Mouse (Mus musculus) urinary bladder, postnatal 10 days (tissue): ENCODE data around the gene Helb.
"Not testable (repeated sequence)": the region's sequence is repeated elsewhere in the genome, so short reads cannot be mapped to it uniquely, and the experiment has no call there.

ENCODE experiments used
- DNase-seq: peaks from one replicate; pipeline ENCODE4 v3.0.0; 2022; ENCODE audit warnings: low spot score

Gene Helb

DNA sequence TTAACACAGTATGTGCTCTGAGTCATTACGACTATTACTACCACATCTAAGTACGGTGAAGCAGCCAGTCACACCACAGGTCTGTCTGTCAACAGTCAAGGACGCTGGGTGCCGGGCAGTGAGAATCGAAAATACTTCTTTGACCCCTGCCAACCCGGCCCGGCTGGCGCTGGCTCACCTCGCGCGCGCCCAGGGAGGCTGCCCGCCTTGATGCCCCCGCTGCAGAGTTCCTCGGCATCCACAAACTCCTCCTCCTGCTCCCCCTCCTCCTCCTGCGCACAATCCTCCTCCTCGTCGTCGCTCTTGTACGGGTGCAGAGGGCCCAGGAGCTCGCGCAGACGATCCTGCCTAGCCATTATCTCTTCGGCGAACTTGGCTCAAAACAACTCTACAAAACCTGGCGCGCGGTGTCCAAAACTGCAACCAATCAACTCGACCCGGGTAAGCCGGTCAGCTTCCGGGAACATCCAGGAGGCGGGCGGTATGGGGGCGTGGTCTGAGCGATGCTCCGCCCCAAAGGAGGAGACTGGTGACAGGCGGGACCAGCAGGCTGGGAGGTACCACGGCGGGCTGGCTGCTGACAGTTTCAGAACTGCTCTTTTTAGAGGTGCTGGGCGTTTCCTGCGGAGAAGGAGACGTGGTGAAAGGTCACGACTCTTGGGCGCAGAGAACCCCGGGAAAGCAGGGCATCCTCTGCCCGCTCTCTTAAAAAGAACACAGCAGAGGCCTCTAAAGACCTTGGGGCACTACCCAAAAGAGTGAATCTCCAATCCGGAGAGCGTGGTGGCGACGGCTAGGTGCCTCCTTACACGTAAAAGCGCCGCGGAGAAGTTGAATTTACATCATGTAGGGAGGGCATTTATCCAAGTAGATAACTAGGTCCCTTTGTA lies at the start of gene Helb:
Helb (minus strand) TSS at position 481 of the 890 bp plus-strand sequence.
- DNase-seq, result peak; percentile 85

GRCm38 (mm10) chr10:120160533-120160932 lies 47.7 kb upstream of the Helb start:
- DNase-seq, result no peak

GRCm38 (mm10) chr10:120153911-120154310 lies 41.1 kb upstream of the Helb start:
- no peak for DNase-seq

DNA sequence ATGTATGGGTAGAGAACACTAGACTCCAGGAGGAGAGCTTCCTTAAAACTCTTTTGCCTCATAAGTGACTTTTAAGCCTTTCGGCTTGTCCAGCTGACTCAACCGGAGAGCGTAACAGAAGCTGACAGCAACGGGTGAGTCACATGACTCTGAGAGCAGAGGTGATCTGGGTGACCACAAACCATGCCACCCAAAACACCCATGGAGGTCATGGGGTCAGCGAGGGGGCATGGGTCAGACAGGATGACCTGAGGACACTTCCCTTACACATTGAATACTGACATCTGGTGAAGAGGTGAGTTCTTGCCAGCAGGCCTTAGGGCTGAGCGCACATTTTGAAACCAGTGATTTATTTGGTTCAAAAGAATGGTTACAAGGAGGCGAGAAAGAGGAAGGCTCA lies 38.9 kb upstream of the Helb start:
- DNase-seq, result no peak

- DNase-seq, result no peak
These were observed 28.2 kb upstream of the Helb start for GRCm38 (mm10) chr10:120140916-120141516.

GRCm38 (mm10) chr10:120140193-120140592 lies 27.4 kb upstream of the Helb start:
- DNase-seq, result no peak

- DNase-seq, result no peak
These were observed 23.3 kb upstream of the Helb start for GRCm38 (mm10) chr10:120136020-120136562.

DNA sequence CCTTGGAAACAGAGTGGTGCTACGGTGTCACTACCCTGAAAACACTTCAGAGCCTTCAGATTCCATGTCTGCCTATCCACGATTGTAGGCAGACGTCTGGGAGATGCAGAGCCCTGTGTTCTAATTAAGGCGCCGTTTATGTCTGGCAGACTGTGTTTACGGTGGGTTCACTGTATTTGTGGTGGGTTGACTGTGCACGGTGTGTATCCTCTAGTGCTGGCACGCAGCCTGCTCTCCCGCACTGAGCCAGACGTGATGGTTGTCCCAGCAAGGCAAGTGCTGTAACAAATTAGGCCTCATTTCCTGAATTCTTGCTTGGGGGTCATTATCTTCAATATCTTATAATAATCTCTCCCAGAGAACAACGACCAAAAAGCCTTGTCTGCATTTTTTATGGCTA lies 20.9 kb upstream of the Helb start:
- DNase-seq, result no peak

GRCm38 (mm10) chr10:120130621-120131020 lies 17.8 kb upstream of the Helb start:
- DNase-seq, result no peak

- DNase-seq, result no peak
These were observed 16.0 kb upstream of the Helb start for GRCm38 (mm10) chr10:120128601-120129277.

GRCm38 (mm10) chr10:120125465-120125857 lies 12.7 kb upstream of the Helb start:
- DNase-seq, result no peak

- DNase-seq, result peak; percentile 49
These were observed 12.1 kb upstream of the Helb start for GRCm38 (mm10) chr10:120124801-120125464.

GRCm38 (mm10) chr10:120123721-120124120 lies 10.9 kb upstream of the Helb start:
- DNase-seq, result no peak

DNA sequence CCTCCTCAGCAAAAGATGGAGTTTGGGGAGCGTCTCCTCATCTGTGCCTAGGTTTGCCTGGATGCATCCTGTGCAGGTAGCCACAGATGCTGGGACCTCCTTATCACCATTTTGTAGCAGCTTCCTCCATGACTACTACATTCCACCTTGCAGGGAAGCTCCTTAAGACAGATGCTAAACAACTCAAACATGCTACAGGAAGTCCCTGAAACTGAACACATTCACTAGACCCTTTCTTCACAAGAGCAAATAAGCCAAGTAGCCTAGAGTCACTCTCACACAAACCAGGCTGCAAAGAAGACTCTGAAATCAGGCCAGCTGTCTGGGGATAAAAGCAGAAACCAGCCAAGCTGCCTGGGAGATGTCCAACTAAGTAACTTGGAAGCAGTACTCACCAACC lies 2.5 kb upstream of the Helb start:
- no peak for DNase-seq

- no peak for DNase-seq
These were observed 1.7 kb upstream of the Helb start for GRCm38 (mm10) chr10:120114493-120114892.

DNA sequence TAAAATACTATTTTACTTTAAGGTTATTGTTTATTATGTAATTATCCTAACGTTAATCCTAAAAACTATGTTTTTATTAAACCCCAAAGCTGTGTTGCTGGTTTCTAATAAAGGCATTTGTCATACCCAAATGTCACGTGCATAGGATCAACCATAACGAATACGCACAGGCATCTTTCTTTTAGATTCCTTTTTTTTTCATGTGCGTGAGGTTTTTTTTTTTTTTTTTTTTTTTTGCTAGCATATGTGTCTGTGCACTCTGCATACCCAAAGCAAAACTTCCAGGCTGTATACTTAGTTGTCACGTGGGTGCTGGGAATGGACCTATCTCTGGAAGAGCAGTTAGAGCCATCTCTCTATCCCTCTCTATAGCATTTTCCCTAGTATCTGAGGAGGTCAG lies 1.2 kb upstream of the Helb start:
- no peak for DNase-seq

DNA sequence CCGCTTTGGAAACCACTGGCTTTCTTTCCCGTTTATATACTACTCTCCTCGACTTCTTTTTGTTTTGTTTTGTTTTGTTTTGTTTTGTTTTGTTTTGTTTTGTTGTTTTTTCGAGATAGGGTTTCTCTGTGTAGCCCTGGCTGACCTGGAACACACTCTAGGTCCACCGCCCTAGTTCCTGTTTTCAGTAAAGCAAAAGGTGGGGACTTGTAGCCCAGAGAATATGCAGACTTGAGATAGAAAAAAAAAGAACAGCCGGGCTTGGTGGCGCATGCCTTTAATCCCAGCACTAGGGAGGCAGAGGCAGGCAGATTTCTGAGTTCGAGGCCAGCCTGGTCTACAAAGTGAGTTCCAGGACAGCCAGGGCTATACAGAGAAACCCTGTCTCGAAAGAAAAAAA lies 695 bp upstream of the Helb start:
- DNase-seq, result not testable (repeated sequence)

DNA sequence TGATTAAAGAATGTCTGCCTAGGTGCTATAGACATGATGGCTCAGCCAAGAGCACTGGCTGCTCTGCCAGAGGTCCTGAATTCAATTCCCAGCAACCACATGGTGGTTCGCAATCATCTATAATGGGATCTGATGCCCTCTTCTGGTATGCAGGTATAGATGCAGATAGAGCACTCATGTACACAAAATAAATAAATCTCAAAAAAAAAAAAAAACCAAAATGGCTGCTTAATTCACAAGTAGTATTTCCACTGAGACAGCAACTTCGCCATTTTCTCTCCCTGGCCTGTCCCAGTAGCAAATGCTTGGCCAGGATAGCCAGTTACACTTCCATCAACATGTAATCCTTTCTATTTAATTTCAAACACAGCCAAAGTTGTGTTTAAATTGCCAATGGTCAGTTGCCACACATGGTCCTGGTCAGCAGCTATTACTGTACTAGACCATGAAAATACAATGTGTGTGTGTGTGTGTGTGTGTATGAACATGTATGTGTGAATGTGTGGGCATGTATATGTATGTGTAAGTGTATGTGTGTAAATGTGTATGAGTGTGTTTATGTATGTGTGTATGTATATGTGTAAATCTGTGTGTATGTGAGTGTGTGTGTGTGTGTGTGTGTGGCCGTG lies 982 bp downstream of the Helb start:
- DNase-seq, result no peak

GRCm38 (mm10) chr10:120100806-120101205 lies 12.0 kb downstream of the Helb start:
- DNase-seq, result no peak

- DNase-seq, result no peak
These were observed 15.2 kb downstream of the Helb start for GRCm38 (mm10) chr10:120097564-120097963.

- DNase-seq, result no peak
These were observed 17.1 kb downstream of the Helb start for GRCm38 (mm10) chr10:120095716-120096115.

DNA sequence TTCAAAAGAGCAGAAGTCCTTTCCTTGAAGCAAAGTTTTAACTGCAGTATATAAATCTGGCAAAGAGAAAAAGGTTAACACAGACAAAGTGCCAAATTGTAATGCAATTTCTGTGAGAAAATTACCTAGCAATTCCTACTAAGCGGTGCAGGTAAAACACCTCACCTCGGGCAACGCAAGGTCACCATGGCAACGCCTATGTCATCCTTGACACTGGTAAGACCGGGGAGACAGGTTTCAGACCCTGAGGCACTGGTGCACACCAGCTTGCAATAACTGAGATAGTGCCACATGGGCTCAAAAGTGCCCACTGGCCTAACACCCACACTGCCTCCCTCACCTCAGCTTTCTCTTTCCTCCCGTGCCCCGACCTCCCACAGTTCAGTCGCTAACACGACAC lies 17.7 kb downstream of the Helb start:
- no peak for DNase-seq
